ENCODE assay signal across 14 mouse cellular contexts in the genomic region with DNA sequence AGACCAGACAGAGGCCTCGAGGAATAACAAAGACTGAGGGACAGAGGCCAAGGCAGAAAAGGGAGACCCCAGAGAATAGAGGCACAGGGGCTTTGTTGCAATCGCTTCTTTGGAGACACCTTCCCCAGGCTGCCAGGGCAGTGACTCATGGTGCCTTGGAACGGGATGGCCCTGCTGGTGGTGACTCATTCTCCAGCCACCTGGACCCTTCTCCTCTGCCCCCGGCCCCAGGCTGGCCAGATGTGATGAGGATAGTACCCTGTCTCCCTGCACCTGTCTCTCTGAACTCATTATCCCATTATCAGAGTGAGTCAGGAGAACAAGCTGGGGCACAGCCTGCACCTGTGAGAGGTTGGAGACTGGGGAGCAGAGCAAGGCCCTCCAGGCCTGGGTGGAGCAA. TPM values are rescaled to one million over a fixed set of nuclear protein-coding genes. Genes with fewer than 3 reads are reported as not detected.
DNase-seq lines count a peak whose midpoint lies in the region; ATAC-seq lines count a peak whose summit lies in the region.
"Had no signal": no experiment of that assay in that cellular context is flagged by ENCODE, and none has a peak within 500 bp of the region (broad histone marks: within the 10 kb centered on the region; RNA-seq: fewer than 3 reads in every experiment).

No protein-coding gene starts in this region.

- H3K4me1 ChIP-seq in hindbrain, embryonic 10.5 days (replicated peaks) = peaks cover 64% of the 10 kb centered on the region
- peaks cover 26% of the 10 kb centered on the region for H3K4me1 ChIP-seq in hindbrain, embryonic 14.5 days (replicated peaks; ENCODE audit: control insufficient read depth, insufficient read depth, low read length)
- H3K4me1 ChIP-seq in intestine, embryonic 15.5 days (replicated peaks) = peaks cover 43% of the 10 kb centered on the region
- peaks cover 22% of the 10 kb centered on the region for H3K4me1 ChIP-seq in forebrain, embryonic 13.5 days
- peaks cover 8% of the 10 kb centered on the region for H3K4me1 ChIP-seq in midbrain, embryonic 15.5 days

- H3K4me2 ChIP-seq in hindbrain, embryonic 14.5 days (replicated peaks) = no peak overlapping the region
- H3K4me2 ChIP-seq in intestine, embryonic 15.5 days (replicated peaks) = 0 out of 2 replicates have a peak overlapping the region, but pooled peaks have one; percentile 10
- H3K4me2 ChIP-seq in forebrain, embryonic 13.5 days = no peak overlapping the region
- no peak overlapping the region for H3K4me2 ChIP-seq in midbrain, embryonic 15.5 days

- peak overlapping the region; percentile 53 for H3K27ac ChIP-seq in hindbrain, embryonic 10.5 days
- H3K27ac ChIP-seq in hindbrain, embryonic 14.5 days = no peak overlapping the region
- peak overlapping the region; percentile 68 for H3K27ac ChIP-seq in intestine, embryonic 15.5 days
- no peak overlapping the region for H3K27ac ChIP-seq in forebrain, embryonic 13.5 days
- no peak overlapping the region for H3K27ac ChIP-seq in midbrain, embryonic 15.5 days

- H3K27me3 ChIP-seq in hindbrain, embryonic 10.5 days (ENCODE audit: insufficient read depth, poor library complexity, severe bottlenecking) = peaks cover 77% of the 10 kb centered on the region
- peaks cover 54% of the 10 kb centered on the region for H3K27me3 ChIP-seq in hindbrain, embryonic 14.5 days (ENCODE audit: control insufficient read depth, insufficient read depth, low read length)
- 0 out of 2 replicates have a peak, but pooled peaks cover 6% of the 10 kb centered on the region for H3K27me3 ChIP-seq in intestine, embryonic 15.5 days (replicated peaks)
- peaks cover 69% of the 10 kb centered on the region for H3K27me3 ChIP-seq in forebrain, embryonic 13.5 days
- peaks cover 62% of the 10 kb centered on the region for H3K27me3 ChIP-seq in midbrain, embryonic 15.5 days (replicated peaks)

- ATAC-seq in hindbrain, embryonic 14.5 days (ENCODE audit: low FRiP score) = no peak
- ATAC-seq in intestine, embryonic 15.5 days = no peak
- ATAC-seq in forebrain, embryonic 13.5 days = no peak
- ATAC-seq in midbrain, embryonic 15.5 days (replicated peaks) = no peak

- DNase-seq in hindbrain, embryonic 10.5 days (ENCODE audit: low spot score) = no peak
- no peak for DNase-seq in hindbrain, embryonic 14.5 days (ENCODE audit: low spot score)
- DNase-seq in urinary bladder, postnatal 36 days (ENCODE audit: low spot score in 2 of 2) = peak; percentile 31 to 37
- DNase-seq in urinary bladder, postnatal 4 days (ENCODE audit: low spot score in 2 of 2) = no peak
- DNase-seq in right cerebral cortex, postnatal 14 days = no peak
- DNase-seq: cerebellum, adult 18-20 months; heart, adult 11 months; heart, postnatal 14 days; kidney, postnatal 4 days had no signal

- no peaks in the 10 kb centered on the region for H3K36me3 ChIP-seq in hindbrain, embryonic 10.5 days
- no peaks in the 10 kb centered on the region for H3K36me3 ChIP-seq in hindbrain, embryonic 14.5 days (replicated peaks; ENCODE audit: control insufficient read depth, insufficient read depth)
- H3K36me3 ChIP-seq in intestine, embryonic 15.5 days = no peaks in the 10 kb centered on the region
- no peaks in the 10 kb centered on the region for H3K36me3 ChIP-seq in forebrain, embryonic 13.5 days (ENCODE audit: poor library complexity, severe bottlenecking)
- H3K36me3 ChIP-seq in midbrain, embryonic 15.5 days (replicated peaks) = no peaks in the 10 kb centered on the region

- H3K9ac ChIP-seq in hindbrain, embryonic 14.5 days = no peak overlapping the region
- no peak overlapping the region for H3K9ac ChIP-seq in intestine, embryonic 15.5 days
- no peak overlapping the region for H3K9ac ChIP-seq in forebrain, embryonic 13.5 days
- H3K9ac ChIP-seq in midbrain, embryonic 15.5 days = no peak overlapping the region

- no peak overlapping the region for H3K4me3 ChIP-seq in hindbrain, embryonic 10.5 days
- no peak overlapping the region for H3K4me3 ChIP-seq in hindbrain, embryonic 14.5 days (replicated peaks; ENCODE audit: low read length)
- H3K4me3 ChIP-seq in intestine, embryonic 15.5 days (replicated peaks) = no peak overlapping the region
- H3K4me3 ChIP-seq in forebrain, embryonic 13.5 days = no peak overlapping the region
- no peak overlapping the region for H3K4me3 ChIP-seq in midbrain, embryonic 15.5 days
- H3K4me3 ChIP-seq: erythroblast, embryonic 14.5 days had no signal

- H3K9me3 ChIP-seq in hindbrain, embryonic 10.5 days = no peaks in the 10 kb centered on the region
- H3K9me3 ChIP-seq in hindbrain, embryonic 14.5 days (ENCODE audit: control insufficient read depth, low read length) = no peaks in the 10 kb centered on the region
- no peaks in the 10 kb centered on the region for H3K9me3 ChIP-seq in intestine, embryonic 15.5 days
- H3K9me3 ChIP-seq in forebrain, embryonic 13.5 days (replicated peaks) = no peaks in the 10 kb centered on the region
- no peaks in the 10 kb centered on the region for H3K9me3 ChIP-seq in midbrain, embryonic 15.5 days

- WGBS in hindbrain, embryonic 10.5 days = 33% methylated on average over 4 of the region's 4 CpGs
- 27% methylated on average over 4 of the region's 4 CpGs for WGBS in hindbrain, embryonic 14.5 days
- WGBS in intestine, embryonic 15.5 days = 41% methylated on average over 4 of the region's 4 CpGs
- WGBS in forebrain, embryonic 13.5 days = 53% methylated on average over 4 of the region's 4 CpGs
- 35% methylated on average over 4 of the region's 4 CpGs for WGBS in midbrain, embryonic 15.5 days

RNA-seq across cellular contexts. Expression of a gene that starts 1.0 kb away (rescaled TPM):
- polyA plus RNA-seq in hindbrain, embryonic 10.5 days (2016; fragmentation: Nextera tagmentation; extraction: Ambion mirVana) = 43.1 and 55.5 TPM in 2 replicates
- 4.1 and 6.8 TPM in 2 replicates for polyA plus RNA-seq in hindbrain, embryonic 14.5 days (2014; fragmentation: Nextera tagmentation; extraction: Ambion mirVana)
- 775 and 835 TPM in 2 replicates for polyA plus RNA-seq in intestine, embryonic 15.5 days (2015; fragmentation: Nextera tagmentation; extraction: Ambion mirVana)
- polyA plus RNA-seq in forebrain, embryonic 13.5 days (2015; fragmentation: Nextera tagmentation; extraction: Ambion mirVana) = 1.7 and 2.6 TPM in 2 replicates
- polyA plus RNA-seq in midbrain, embryonic 15.5 days (2015; fragmentation: Nextera tagmentation; extraction: Ambion mirVana) = 1.8 and 2.0 TPM in 2 replicates

RNA-seq across cellular contexts. Expression of a gene that starts 22.7 kb away (rescaled TPM):
- polyA plus RNA-seq in hindbrain, embryonic 10.5 days (2016; fragmentation: Nextera tagmentation; extraction: Ambion mirVana) = 38.6 and 53.5 TPM in 2 replicates
- polyA plus RNA-seq in hindbrain, embryonic 14.5 days (2014; fragmentation: Nextera tagmentation; extraction: Ambion mirVana) = 8.6 and 15.7 TPM in 2 replicates
- 263 and 305 TPM in 2 replicates for polyA plus RNA-seq in intestine, embryonic 15.5 days (2015; fragmentation: Nextera tagmentation; extraction: Ambion mirVana)
- 2.4 and 6.3 TPM in 2 replicates for polyA plus RNA-seq in forebrain, embryonic 13.5 days (2015; fragmentation: Nextera tagmentation; extraction: Ambion mirVana)
- polyA plus RNA-seq in midbrain, embryonic 15.5 days (2015; fragmentation: Nextera tagmentation; extraction: Ambion mirVana) = 3.3 and 4.4 TPM in 2 replicates

RNA-seq across cellular contexts. Expression of a gene that starts 51.2 kb away (rescaled TPM):
- not detected in 2 replicates for polyA plus RNA-seq in hindbrain, embryonic 10.5 days (2016; fragmentation: Nextera tagmentation; extraction: Ambion mirVana)
- 0.07 TPM in 1 of 2 replicates, not detected in the other for polyA plus RNA-seq in hindbrain, embryonic 14.5 days (2014; fragmentation: Nextera tagmentation; extraction: Ambion mirVana)
- 0.05 and 0.25 TPM in 2 replicates for polyA plus RNA-seq in intestine, embryonic 15.5 days (2015; fragmentation: Nextera tagmentation; extraction: Ambion mirVana)
- polyA plus RNA-seq in forebrain, embryonic 13.5 days (2015; fragmentation: Nextera tagmentation; extraction: Ambion mirVana) = not detected in 2 replicates
- polyA plus RNA-seq in midbrain, embryonic 15.5 days (2015; fragmentation: Nextera tagmentation; extraction: Ambion mirVana) = not detected in 2 replicates
- polyA plus RNA-seq: liver, adult 2 months had no signal

Comparison
In these comparisons a context has a peak if more than half of its experiments do, and no peak if none do; other contexts are left out.
1. DNase-seq: peak in urinary bladder, postnatal 36 days (2 of 2); none in hindbrain, embryonic 10.5 days (single experiment), hindbrain, embryonic 14.5 days (single experiment), urinary bladder, postnatal 4 days (0 of 2) and right cerebral cortex, postnatal 14 days (single experiment).
2. H3K27ac ChIP-seq: peak in hindbrain, embryonic 10.5 days (single experiment) and intestine, embryonic 15.5 days (single experiment); none in hindbrain, embryonic 14.5 days (single experiment), forebrain, embryonic 13.5 days (single experiment) and midbrain, embryonic 15.5 days (single experiment).
3. RNA of a gene that starts 1.0 kb away (polyA plus RNA-seq): 775 to 835 TPM in intestine, embryonic 15.5 days; 43.1 to 55.5 TPM in hindbrain, embryonic 10.5 days, 4.1 to 6.8 TPM in hindbrain, embryonic 14.5 days, 1.8 to 2.0 TPM in midbrain, embryonic 15.5 days and 1.7 to 2.6 TPM in forebrain, embryonic 13.5 days; every median in the first group is over 10 times any median in the second.